Mouse (Mus musculus): Measurements from ENCODE around the gene Olfr1153.

The Olfr1153 gene

DNA sequence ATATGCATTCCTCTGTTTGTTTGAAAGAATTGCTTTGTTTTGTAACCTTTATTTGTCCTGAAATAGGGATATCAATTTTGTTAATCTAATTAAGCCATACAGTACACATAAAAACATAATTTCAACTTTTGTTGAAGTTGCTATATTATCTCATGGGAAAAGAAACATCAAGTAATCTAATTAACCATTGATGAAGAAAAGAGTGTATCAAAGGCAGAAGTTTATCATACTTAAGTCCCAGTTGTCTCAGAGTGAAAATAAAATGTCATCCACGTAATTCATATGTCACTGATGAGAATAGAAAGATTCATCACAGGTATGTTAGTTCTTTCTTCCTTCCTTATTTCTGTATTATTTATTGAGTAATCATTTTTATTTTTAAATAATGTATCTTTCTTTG, at the start of gene Olfr1153:
Olfr1153 (plus strand) TSS at position 301 of the 400 bp plus-strand sequence.
- no peak for DNase-seq

DNA sequence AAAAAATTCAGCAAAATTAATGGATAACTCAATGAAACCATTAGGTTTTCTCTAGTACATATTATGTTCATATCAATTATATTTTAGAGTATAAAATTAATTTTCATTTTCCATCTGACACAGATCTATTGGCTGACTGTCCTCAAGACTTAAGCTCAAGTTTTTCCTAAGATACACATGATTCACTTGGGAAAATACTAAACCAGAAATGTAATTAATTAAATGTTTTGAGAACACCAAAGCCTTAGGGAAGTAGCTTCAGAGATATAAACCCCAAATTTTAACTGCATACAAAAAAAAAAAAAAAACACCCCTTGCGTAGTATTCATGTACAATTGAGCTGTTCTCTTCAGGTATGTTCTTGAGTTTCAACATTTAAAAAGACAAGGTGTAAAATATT, 39.2 kb upstream of the Olfr1153 start, which contains the start of gene Olfr1151:
Olfr1151 (plus strand) TSS at position 301 of the 400 bp plus-strand sequence.
- no peak for DNase-seq

DNA sequence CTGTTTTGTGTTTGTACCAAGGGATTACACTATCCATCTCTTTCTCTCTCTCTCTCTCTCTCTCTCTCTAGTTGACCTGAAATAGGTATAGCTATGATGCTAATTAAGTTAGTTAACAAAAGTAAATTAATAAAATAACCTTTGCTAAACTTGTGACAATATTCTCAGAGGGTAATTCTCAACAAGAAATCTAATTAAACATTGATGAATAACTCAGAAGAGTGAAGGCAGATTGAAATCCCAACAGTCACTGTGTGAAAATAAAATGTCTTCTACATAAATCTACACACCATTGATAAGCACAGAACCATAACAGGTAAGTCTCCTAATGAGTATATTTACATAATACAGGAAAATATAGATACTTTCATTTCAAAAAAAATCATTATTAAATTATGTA, 28.6 kb upstream of the Olfr1153 start, which contains the start of gene Olfr1152:
Olfr1152 (plus strand) TSS at position 301 of the 400 bp plus-strand sequence.
- no peak for DNase-seq

DNA sequence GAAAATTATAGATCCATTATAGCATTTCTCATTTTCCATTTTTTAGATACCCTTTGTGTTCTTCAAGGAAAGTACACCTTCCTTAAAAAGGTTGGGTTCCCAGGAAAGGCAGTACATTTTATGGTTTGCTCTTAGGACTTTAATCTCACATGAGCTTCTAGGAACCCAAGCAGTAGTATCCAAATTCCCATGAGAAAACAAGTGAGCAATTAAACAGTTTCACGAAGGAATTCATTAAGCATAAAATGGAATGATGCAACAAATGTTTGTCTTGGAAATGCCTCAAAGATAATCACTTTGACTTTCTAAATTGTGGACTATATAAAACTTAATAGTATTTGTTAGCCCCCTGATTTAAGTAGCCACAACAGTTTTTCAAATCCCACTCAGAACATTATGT, 10.3 kb downstream of the Olfr1153 start, which contains the start of gene Olfr1154:
Olfr1154 (minus strand) TSS at position 101 of the 400 bp plus-strand sequence.
- no peak for DNase-seq

DNA sequence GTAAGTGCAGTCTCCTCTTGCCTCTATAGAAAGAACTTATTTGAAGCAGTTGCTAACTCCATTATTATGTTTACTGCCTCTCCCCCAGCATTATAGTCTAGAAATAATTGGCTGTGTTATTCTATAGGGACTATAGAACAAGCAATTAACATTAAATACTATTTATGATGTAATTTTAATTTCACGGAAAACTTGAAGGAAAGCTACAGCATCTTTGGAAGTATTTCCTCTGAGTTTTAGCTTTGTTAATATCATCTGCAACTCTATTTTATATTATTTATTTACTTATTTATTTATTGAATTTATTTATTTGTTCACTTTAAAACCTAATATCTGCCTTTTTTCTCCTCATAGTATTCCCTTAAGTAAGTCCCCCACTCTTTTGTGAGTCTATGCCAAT, 50.3 kb downstream of the Olfr1153 start, which contains the start of gene Olfr1155:
Olfr1155 (minus strand) TSS at position 101 of the 400 bp plus-strand sequence.
- no peak for DNase-seq

All from lung, postnatal 36 days (tissue).